Mouse (Mus musculus) midbrain, embryonic 10.5 days (tissue): ENCODE results near the gene Gm2897. TPM values are rescaled to one million over a fixed set of nuclear protein-coding genes. Genes with fewer than 3 reads are reported as not detected.
"Not testable (repeated sequence)": the region's sequence is repeated elsewhere in the genome, so short reads cannot be mapped to it uniquely, and the experiment has no call there.

ENCODE experiments used
- DNase-seq: peaks from one replicate; pipeline ENCODE4 v3.0.0-alpha.2; 2017; ENCODE audit warnings: low spot score
- H3K27ac ChIP-seq: fragments of 300-500 bp; sonication (generic); replicated peaks from 2 replicates; pipeline ENCODE4 v1.5.1; 2016; ENCODE audit warnings: mild to moderate bottlenecking
- H3K27me3 ChIP-seq: fragments of 300-500 bp; sonication (generic); 2 replicates; pipeline ENCODE4 v1.6.1; 2016; ENCODE audit warnings: low read depth, mild to moderate bottlenecking; ENCODE audit not compliant: poor library complexity, severe bottlenecking
- H3K36me3 ChIP-seq: fragments of 300-500 bp; sonication (generic); 2 replicates; pipeline ENCODE4 v1.6.1; 2016; ENCODE audit warnings: mild to moderate bottlenecking, moderate library complexity
- H3K4me1 ChIP-seq: fragments of 300-500 bp; sonication (generic); 2 replicates; pipeline ENCODE4 v1.6.1; 2016
- H3K4me3 ChIP-seq: fragments of 300-500 bp; sonication (generic); 2 replicates; pipeline ENCODE4 v1.5.1; 2016; ENCODE audit warnings: mild to moderate bottlenecking, moderate library complexity
- H3K9me3 ChIP-seq: fragments of 300-500 bp; sonication (generic); replicated peaks from 2 replicates; pipeline ENCODE4 v1.6.1; 2016; ENCODE audit warnings: mild to moderate bottlenecking
- WGBS: fragments of 180-500 bp; shearing (Covaris S2); methylation state at CpG from one replicate; pipeline ENCODE4 v1.1.7; 2016; 5-methylcytosine and 5-hydroxymethylcytosine counted together
- polyA plus RNA-seq: library from polyadenylated mRNA; unstranded; fragments of >200 nt; fragmentation: Nextera tagmentation; extraction: Ambion mirVana; gene quantifications from 2 replicates; pipeline ENCODE4 v1.2.1, GENCODE M21; 2016

Gene Gm2897
- 2.9 and 3.0 TPM in 2 replicates for polyA plus RNA-seq

DNA sequence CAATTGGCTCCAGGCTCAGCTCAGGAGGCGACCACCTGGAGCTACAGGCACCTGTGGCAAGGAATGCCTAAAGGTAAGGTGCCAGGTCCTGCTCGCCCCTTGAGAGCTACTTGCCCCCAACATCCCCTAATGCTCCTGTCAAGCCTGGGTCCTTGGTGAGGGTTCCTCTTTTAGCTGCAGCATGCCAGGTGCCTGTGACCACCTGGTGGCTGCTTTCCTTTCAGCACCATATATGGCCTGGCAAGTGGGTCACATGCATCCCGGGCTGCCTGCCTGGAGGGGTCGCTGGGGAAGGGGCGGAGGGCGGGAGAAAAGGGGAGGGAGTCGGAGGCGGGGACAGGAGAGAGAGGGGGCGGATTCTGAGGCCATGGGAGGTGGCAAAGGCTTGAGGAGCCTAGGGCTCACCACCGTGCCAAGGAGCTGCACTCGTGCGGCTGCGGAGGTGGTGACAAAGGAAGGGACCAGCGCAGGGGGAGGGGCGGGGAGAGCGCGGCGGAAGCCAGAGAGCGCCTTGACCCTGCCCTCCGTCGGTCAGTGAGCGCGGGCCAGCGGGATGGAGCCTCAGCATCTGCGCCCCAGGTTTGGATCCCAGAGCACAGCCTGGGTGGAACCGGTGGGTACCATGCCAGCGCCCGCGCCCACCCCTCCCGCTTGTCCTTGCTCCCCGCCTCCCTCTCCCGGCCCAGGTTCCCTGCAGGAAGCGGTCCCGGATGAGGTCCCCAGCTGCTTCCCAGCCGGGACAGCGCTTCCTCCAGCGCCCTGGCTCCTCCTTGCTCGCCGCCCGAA is at the start of gene Gm2897:
Gene Gm2897 (plus strand): TSS at position 559 of the 786 bp plus-strand sequence.
- not testable (repeated sequence) for H3K36me3 ChIP-seq, H3K9me3 ChIP-seq, H3K4me1 ChIP-seq, H3K27me3 ChIP-seq
- Histone ChIP-seq H3K27ac (peak within 1 kb of the TSS; percentile 83), H3K4me3 (peak within 1 kb of the TSS; percentile 60)
- DNase-seq = peak; percentile 68
- WGBS = 2% methylated on average over 29 of the region's 40 CpGs

DNA sequence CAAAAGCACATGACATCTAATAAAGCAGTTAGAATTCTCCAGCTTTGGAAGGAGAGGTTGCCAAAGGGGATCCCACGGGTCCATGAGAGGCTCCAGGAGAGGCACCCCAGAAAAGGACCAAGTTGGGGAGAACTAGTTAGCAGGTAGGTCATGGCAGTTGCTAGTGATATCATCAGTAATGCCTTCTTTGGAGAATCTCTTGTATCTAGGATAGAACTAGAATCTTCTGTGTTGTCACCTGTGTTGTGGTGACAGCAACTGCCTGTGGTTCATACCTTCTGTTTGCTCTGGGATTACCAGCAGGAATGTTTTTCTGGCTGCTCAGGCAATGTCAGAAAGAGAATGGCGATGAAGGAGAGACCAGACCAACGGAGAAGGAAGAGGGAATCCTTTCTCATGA is 19.4 kb upstream of the Gm2897 start, which contains the start of gene Gm2888:
Gene Gm2888 (plus strand): TSS at position 301 of the 400 bp plus-strand sequence.
- not testable (repeated sequence) for H3K9me3 ChIP-seq, DNase-seq, H3K36me3 ChIP-seq, H3K4me1 ChIP-seq, H3K4me3 ChIP-seq, H3K27ac ChIP-seq, H3K27me3 ChIP-seq
- 84% methylated on average over 2 of the region's 3 CpGs for WGBS

DNA sequence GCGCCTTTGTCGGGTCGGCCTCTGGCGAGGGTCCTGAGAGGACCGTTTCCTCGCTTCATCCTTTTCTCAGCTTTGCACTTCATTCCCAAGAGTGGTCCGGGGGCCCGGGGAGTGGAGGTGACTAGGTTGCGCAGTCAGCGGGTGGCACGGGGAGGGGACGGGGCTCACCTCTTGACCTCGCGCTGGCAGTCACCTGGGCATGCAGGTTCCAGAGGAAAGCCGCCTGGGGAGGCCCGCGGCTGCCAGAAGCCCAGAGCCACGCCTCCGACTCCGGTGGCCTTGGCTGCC is 372 bp downstream of the Gm2897 start:
- H3K4me3 ChIP-seq = peak overlapping the region; percentile 60
- not testable (repeated sequence) for H3K27me3 ChIP-seq, H3K4me1 ChIP-seq, H3K36me3 ChIP-seq, H3K9me3 ChIP-seq
- DNase-seq = peak; percentile 34
- WGBS = under 1% methylated on average over 16 of the region's 20 CpGs
- peak overlapping the region; percentile 83 for H3K27ac ChIP-seq

DNA sequence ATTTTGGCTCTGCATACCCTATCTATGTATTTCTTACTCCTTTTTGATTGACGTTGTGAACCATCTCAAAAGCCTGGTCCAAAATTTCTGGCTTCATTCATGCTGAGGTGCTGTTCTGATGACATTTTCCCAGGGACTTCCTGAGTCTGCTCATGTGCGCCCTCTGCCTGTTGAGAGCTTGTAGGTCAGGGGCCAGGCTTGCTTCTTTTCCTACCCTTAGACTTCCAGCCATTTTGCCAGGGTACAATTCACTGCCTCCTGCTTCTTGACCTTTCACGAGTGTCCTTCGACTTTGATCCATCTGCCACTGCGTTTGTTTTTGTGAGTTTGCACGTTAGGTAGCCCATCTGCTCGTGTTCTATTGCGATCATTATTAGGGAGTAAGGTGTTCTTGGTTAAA is 1.0 kb downstream of the Gm2897 start:
- H3K9me3 ChIP-seq, H3K4me3 ChIP-seq, H3K4me1 ChIP-seq, DNase-seq, H3K27me3 ChIP-seq, H3K36me3 ChIP-seq, H3K27ac ChIP-seq: not testable (repeated sequence)
- WGBS = 14% methylated on average over 7 of the region's 8 CpGs

DNA sequence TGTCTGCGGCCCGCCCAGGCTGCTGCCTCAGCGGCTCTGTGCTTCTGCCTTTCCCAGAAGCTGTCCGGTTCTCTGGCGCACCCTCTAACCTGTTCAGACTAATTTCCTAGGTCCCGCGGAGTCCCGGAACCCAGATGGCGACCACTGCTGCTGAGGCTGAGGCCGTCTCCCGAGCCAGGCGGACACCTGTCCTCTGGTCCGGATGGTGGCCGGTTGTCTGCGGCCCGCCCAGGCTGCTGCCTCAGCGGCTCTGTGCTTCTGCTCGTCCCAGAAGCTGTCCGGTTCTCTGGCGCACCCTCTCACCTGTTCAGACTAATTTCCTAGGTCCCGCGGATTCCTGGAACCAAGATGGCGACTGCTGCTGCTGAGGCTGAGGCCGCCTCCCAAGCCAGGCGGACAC is 67.0 kb downstream of the Gm2897 start:
- not testable (repeated sequence) for DNase-seq, H3K36me3 ChIP-seq, H3K27me3 ChIP-seq, H3K4me3 ChIP-seq, H3K4me1 ChIP-seq, H3K27ac ChIP-seq, H3K9me3 ChIP-seq
- WGBS = 90% methylated on average over 24 of the region's 25 CpGs

Other genes with a start within 250 kb of the Gm2897 start
- gene Gm2888, start 19.3 kb upstream of the Gm2897 start, polyA plus RNA-seq = not detected in 2 replicates
- not detected in 2 replicates for gene Gm10340, start 84.7 kb downstream of the Gm2897 start, polyA plus RNA-seq
- gene Gm5795, start 139.0 kb downstream of the Gm2897 start, polyA plus RNA-seq = not detected in 2 replicates
- gene D830030K20Rik, start 159.2 kb downstream of the Gm2897 start, polyA plus RNA-seq = 11.2 and 12.7 TPM in 2 replicates